Mouse (Mus musculus): ENCODE measurements around the gene Lhfpl2. TPM values are rescaled to one million over a fixed set of nuclear protein-coding genes. Genes with fewer than 3 reads are reported as not detected.
"Not testable (repeated sequence)": the region's sequence is repeated elsewhere in the genome, so short reads cannot be mapped to it uniquely, and the experiment has no call there.

Lhfpl2 gene
- 20.9 and 41.2 TPM in 2 replicates for polyA plus RNA-seq (2012; rRNA removed)

DNA sequence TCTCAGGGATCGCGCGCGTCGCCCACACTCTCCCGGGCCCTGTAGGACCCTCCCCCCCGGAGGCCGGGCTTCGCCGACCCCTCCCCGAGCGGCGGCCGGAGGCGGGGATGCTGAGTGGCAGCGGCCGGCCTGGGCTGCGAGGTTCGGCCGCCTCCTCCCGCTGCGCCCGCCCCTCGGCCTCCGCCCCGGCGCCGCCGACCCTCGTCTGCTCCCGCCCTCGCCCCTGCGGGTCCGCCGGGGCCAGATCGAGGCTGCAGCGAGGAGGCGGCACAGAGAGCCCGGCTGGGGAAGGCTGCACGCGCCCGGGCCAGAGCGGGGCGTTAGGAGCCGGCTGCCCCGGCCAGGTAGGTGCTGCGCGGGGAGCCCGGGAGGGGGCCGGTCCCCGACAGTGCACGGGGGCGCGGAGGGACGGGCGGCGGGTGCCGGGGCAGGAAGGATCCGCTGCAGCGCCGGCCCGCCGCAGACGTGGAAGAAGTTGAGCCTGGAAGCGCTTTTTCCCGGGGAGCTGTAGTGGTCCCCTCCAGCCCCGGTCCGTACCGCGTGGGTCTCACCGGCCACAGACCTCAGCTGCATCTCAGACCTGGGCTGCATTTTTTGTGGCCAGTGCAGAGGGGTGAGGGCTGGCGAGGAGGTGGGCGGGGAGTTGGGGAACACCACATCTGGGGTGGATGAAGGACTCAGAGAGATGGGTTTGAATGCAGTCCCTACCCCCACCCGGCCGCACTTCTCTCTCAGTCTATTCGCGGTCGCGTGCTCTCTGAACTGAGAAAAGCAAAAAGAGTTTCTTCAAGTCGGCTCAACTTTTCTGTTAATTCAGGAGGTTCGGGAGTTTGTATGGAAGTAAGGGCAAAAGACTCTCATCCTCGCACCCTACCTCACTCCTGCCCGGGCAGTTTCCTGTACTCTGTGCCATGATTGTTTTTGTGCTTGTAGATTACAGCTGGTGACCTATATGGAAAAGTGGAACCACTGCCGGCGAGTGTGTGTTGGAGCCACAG, at the start of gene Lhfpl2:
Lhfpl2 (plus strand) TSS at position 234 of the 998 bp plus-strand sequence.
- WGBS = under 1% methylated on average over 84 of the region's 85 CpGs
- DNase-seq (ENCODE audit: low read depth, low spot score) = no peak

DNA sequence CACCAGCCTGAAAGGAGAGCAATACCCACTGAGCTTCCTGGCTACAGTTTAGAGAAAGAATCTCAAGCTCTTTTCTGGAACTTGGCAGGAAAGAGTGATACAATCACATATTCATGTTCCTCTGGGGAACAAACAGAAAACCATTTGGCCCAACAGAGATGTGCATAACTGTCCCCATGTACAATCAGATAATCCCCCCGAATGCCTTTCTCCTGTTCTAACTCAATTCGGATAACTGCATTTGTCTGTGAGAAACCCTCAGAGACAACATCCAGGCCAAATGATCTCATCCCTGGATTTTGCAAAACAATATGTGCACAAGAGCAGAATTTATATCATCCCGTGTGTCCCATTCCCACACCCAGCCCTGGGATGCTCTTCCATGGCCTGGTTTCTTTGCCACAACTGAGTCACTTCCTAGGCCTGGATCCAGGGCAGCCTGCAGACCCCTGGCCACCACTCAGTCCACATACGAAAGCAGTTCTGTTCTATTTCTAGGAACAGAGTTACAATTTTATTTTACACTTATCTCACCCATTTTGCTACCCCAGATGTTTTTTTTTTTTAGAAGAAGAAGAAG, 45.5 kb upstream of the Lhfpl2 start:
- 88% methylated on average over 4 of the region's 4 CpGs for WGBS
- no peak for DNase-seq (ENCODE audit: low read depth, low spot score)

DNA sequence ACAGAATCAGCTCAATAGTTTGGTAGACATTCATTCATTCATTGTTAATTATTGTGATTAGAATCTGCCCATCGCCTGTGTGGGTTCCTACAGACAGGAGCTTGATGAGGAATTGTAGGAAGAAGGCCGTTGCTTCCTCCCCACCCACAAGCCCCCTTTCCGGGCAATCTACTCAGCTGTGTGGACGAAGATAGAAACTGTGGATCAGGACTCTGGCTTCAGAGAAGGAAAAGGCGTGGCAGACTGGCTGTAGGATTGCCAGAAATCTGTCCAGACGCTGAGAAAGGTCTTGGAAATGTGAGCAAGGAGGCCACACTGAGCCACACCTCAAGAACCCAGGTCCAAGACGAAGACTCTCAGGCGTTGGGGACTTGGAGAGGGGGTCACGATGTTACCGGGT, 43.6 kb upstream of the Lhfpl2 start:
- 47% methylated on average over 10 of the region's 10 CpGs for WGBS
- DNase-seq (ENCODE audit: low read depth, low spot score) = no peak

GRCm38 (mm10) chr13:94024575-94024974, 33.0 kb upstream of the Lhfpl2 start:
- not testable (repeated sequence) for DNase-seq (ENCODE audit: low read depth, low spot score)
- WGBS = 80% methylated on average over 10 of the region's 13 CpGs

DNA sequence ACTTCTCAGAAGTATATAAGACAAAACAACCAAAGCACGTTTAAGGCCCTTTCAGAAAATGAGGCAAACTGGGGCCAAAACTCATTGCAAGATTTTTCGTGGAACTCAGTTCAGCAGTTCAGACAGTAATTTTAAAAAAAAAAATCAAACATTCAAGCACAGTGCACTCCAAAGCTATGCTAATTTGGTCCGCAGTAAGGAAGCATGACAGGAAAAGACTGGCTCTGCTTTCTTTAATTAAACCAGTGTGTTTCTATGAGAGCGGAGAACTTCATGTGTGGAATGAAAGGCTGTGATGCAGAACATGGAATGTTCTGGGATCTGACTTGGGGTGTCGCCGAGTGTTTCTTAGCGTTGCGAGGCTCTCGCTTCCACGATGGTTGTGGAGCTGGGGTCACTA, 28.4 kb upstream of the Lhfpl2 start:
- no peak for DNase-seq (ENCODE audit: low read depth, low spot score)
- WGBS = 90% methylated on average over 10 of the region's 10 CpGs

- WGBS = 87% methylated on average over 2 of the region's 2 CpGs
- no peak for DNase-seq (ENCODE audit: low read depth, low spot score)
Observed at GRCm38 (mm10) chr13:94030551-94030950, 27.0 kb upstream of the Lhfpl2 start.

GRCm38 (mm10) chr13:94037313-94038051, 20.1 kb upstream of the Lhfpl2 start:
- DNase-seq (ENCODE audit: low read depth, low spot score) = no peak
- WGBS = 57% methylated on average over 6 of the region's 6 CpGs

- WGBS = 38% methylated on average over 2 of the region's 2 CpGs
- DNase-seq (ENCODE audit: low read depth, low spot score) = no peak
Observed at GRCm38 (mm10) chr13:94038052-94038340, 19.6 kb upstream of the Lhfpl2 start.

DNA sequence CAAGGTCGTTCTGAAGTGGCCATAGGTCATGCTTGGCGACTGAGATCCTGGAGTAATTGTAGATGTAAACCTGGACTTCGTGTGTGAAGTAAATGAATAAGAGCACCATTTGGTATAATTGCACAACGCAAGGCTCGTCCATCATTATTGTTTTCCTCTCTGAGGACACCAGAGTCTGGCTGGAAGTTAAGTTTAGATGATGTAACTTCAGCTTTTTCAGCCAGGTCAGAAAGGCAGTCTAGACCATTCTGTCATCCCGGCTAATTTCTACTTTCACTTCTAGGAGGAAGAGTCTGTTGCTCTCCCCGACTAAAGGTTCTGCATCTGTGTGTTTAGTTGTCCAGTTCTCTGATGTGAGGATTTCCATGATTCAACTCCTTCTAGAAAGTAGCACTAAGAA, 7.6 kb upstream of the Lhfpl2 start:
- DNase-seq (ENCODE audit: low read depth, low spot score) = no peak
- WGBS = 15% methylated on average over 7 of the region's 7 CpGs

DNA sequence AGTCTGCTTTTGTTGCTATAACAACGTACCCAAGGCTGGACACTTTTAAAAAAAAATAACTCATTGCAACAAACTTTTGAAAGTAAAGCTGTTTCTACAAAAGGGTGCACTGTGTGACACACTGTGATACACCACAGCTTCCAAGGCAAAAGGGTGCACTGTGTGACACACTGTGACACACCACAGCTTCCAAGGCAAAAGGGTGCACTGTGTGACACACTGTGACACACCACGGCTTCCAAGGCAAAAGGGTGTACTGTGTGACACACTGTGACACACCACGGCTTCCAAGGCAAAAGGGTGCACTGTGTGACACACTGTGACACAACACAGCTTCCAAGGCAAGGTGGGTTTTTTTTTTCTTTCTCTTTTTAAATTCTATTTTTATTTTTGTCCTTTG, 6.8 kb upstream of the Lhfpl2 start:
- DNase-seq (ENCODE audit: low read depth, low spot score) = no peak
- WGBS = 95% methylated on average over 3 of the region's 3 CpGs

DNA sequence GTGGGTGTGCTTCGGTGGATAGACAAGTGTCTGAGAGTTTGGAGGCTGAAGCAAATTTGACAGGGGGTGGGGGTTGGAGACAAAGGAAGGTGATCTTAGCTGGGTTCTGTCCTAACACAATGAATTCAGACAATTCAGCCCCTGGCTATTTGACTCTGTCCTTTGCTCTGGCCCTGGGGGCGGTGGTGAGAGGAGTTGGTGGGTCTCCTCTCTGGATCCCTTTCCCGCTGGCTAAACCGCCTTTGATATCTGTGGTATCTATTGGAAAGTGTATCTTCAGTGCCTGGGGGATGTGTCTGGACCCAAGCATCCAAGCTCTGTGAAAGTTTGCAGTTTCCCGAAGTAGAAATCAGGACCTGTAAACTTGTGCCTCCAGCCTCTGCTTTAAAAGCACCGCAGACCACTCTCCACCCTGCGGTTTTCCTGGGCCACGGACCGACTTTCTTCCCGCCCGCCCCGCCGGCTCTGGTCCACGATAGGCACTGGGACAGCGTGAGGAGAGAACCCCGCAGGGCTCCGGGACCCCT, 497 bp upstream of the Lhfpl2 start:
- 17% methylated on average over 17 of the region's 17 CpGs for WGBS
- no peak for DNase-seq (ENCODE audit: low read depth, low spot score)

GRCm38 (mm10) chr13:94058642-94059222, 1.1 kb downstream of the Lhfpl2 start:
- 70% methylated on average over 6 of the region's 6 CpGs for WGBS
- no peak for DNase-seq (ENCODE audit: low read depth, low spot score)

GRCm38 (mm10) chr13:94059373-94059772, 1.8 kb downstream of the Lhfpl2 start:
- DNase-seq (ENCODE audit: low read depth, low spot score) = no peak
- 94% methylated on average over 4 of the region's 4 CpGs for WGBS

GRCm38 (mm10) chr13:94059778-94060177, 2.2 kb downstream of the Lhfpl2 start:
- 85% methylated on average over 6 of the region's 6 CpGs for WGBS
- no peak for DNase-seq (ENCODE audit: low read depth, low spot score)

DNA sequence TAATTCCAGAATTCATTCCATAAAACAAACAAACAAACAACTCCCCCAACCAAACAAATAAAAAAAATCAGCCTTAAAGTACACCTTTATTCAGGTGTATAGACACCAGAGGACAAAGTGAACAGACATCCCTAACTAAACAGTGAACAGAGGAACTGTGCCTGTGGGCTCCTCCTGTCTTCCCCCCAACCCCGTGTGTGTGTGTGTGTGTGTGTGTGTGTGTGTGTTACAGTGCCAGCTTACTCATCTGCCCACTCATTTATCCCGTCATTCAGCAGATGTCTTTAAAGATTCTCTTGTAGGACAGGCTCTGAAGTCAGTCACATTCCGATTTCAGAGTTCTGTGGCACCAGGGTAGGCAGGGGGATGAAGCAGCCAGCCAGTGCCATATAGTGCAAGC, 2.9 kb downstream of the Lhfpl2 start:
- WGBS = 86% methylated on average over 3 of the region's 3 CpGs
- no peak for DNase-seq (ENCODE audit: low read depth, low spot score)

DNA sequence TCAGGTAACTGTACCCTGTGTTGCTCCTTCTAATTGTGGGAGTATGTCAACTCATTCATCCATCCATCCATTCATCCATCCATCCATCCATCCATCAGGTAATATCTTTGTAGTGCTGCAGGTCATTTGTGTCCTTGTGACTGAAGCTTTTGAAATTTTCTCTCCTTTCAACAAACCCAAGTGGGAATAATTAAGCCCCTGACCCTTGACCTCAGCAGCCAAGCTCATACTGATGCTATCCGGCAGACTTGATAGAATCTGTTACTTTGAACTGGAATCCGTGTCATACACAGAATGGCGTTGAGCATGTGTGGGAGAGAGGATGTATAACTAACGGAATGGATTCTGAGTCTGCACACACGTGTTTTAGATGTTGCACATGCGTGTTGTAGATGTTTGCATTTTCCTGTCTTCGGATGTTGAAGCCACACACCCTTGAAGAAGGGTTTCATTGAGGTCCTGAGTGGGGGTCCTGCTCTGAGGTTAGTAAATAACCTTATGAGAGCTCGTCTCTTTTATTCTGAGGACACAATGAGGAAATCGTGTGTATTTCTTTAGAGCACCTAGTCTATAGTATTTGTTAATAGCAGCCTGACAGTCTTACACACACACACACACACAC, 3.8 kb downstream of the Lhfpl2 start:
- no peak for DNase-seq (ENCODE audit: low read depth, low spot score)
- WGBS = 71% methylated on average over 9 of the region's 9 CpGs

DNA sequence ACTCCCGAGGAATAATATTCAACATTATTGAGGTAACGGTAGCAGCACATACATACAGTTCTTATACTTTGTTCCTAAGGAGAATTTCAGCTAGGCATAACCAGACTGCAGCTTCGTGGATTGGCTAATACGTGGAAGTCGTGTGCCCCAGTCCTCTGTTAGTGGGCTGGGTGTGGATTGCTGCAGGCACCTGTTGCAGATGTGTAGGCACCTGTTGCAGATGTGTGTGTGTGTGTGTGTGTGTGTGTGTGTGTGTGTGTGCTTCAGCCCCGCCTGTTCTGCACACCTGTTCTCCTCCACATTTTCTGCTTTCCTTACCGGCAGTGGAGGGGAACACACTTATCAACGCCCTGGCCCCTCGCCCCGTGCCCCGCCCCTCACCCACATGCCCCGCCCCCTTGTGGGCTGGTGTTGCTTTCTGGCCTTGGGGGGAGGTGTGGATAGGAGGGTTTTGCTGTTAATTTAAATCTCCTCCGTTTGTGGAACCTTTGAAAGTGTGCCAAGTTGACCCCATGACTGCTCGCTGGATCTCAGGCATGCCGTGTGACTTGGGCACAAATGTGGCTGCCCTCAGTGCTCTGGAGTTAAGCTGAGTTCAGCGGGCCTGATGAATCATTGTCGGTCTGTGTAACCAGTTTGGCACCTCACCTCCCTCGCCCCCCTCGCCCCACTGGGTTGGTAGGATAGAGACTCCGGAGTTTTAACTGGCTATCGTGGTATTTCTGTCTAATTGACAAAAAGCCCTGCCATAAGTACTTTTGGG, 4.9 kb downstream of the Lhfpl2 start:
- 14% methylated on average over 21 of the region's 21 CpGs for WGBS
- DNase-seq (ENCODE audit: low read depth, low spot score) = no peak

DNA sequence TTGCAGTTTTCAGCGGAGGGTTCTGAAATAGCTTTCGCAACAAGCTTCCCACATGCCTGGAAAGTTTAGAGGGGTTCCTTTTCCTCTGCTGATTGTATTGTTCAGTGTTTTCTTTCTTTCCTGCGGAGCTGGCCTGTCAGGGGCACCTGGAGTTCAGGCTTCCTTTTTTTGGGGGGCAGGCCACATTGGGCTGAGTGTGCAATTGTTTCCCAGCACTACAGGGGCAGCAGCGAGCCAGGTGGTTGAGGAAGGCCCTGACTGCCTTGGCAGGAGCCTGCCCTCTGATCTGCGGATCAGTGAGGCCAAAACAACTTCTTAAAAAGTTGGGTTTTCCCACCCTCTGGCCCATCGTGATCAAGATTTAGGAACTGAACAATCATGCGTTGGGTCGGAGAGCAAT, 5.6 kb downstream of the Lhfpl2 start:
- no peak for DNase-seq (ENCODE audit: low read depth, low spot score)
- 74% methylated on average over 8 of the region's 8 CpGs for WGBS

GRCm38 (mm10) chr13:94064571-94064970, 7.0 kb downstream of the Lhfpl2 start:
- WGBS = 67% methylated on average over 7 of the region's 7 CpGs

More at GRCm38 (mm10) chr13:94064571-94064970, 7.0 kb downstream of the Lhfpl2 start:
- DNase-seq (ENCODE audit: low read depth, low spot score) = no peak
